Mouse (Mus musculus) embryonic fibroblast, embryonic 13.5 days (primary cell): ENCODE measurements around the gene Rapgefl1. TPM values are rescaled to one million over a fixed set of nuclear protein-coding genes. Genes with fewer than 3 reads are reported as not detected.

ENCODE experiments used
- H3K27ac ChIP-seq: 2 replicates; pipeline ENCODE4 v1.5.1; 2012; ENCODE audit warnings: low read length, control low read depth, inconsistent platforms; ENCODE audit not compliant: insufficient read depth
- H3K4me1 ChIP-seq: 2 replicates; pipeline ENCODE4 v1.6.1; 2011; ENCODE audit warnings: low read length; ENCODE audit not compliant: control insufficient read depth, insufficient read depth
- H3K4me3 ChIP-seq: 2 replicates; pipeline ENCODE4 v1.5.1; 2011; ENCODE audit warnings: mild to moderate bottlenecking, control low read depth, low read length; ENCODE audit not compliant: insufficient read depth
- CTCF ChIP-seq: IDR thresholded peaks from 2 replicates; pipeline ENCODE4 v1.5.1; 2011; ENCODE audit warnings: mild to moderate bottlenecking, control low read depth, low read length, moderate library complexity, borderline replicate concordance; ENCODE audit not compliant: insufficient read depth
- POLR2A ChIP-seq: IDR thresholded peaks from 2 replicates; pipeline ENCODE4 v1.6.1; 2011; ENCODE audit warnings: low read depth, mild to moderate bottlenecking, control low read depth, low read length, moderate library complexity
- polyA plus RNA-seq: library from polyadenylated mRNA; stranded (reverse); fragments of >200 nt; gene quantifications from 2 replicates; pipeline ENCODE4 v1.2.4, GENCODE M21; 2011; ENCODE audit warnings: low read depth; ENCODE audit not compliant: missing spikeins, insufficient read length

The Rapgefl1 gene
- polyA plus RNA-seq, 1 experiment: 2.0 TPM

DNA sequence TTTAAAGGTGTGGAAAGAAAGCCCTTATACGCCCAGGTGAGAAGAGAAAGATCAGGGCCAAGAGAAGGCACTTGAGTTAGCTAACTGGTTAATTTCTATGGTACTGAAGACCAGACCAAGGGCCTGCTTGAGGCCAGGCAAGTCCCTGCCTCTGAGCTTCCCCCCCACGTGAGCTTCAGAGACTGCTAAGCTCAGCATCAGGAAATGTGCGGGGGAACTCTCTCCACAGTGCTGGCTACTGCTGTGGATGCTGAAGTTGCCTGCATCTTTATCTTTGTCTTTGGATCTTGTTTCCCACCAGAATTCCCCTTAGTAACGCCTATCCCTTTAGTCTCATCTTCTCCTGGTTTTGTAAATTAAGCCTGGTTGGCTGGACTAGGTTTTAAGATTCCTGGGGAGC lies 34.8 kb downstream of the Rapgefl1 start:
- TF ChIP-seq POLR2A: no peak
- no peak for TF ChIP-seq CTCF

DNA sequence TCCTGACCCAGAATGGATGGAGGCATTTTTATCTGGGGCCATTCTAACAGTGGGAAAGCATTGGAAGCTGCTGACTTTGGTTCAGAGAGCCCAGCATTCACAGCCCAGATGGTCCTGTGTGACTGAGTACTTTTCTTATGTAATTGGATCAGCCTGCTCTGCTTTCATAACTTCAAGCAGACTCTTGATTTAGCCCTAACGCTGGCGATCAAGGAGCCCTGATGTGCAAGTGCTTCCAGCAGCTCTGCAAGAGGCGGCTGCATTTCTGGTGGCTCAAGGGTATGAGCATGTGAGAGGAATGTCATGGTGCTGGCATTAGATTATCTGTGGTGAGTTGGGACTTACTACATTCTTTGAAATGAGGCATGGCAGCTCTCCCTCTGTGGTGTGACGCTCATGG lies 35.5 kb downstream of the Rapgefl1 start:
- Histone ChIP-seq H3K27ac (0 out of 2 replicates have a peak overlapping the region, but pooled peaks have one; percentile 1), H3K4me3 (no peak overlapping the region), H3K4me1 (no peaks in the 10 kb centered on the region; the same call in 1 of the 2 replicates)
- TF ChIP-seq CTCF: no peak
- no peak for TF ChIP-seq POLR2A

More for the DNA sequence above, 34.8 kb downstream of the Rapgefl1 start:
- Histone ChIP-seq H3K27ac (0 out of 2 replicates have a peak overlapping the region, but pooled peaks have one; percentile 1), H3K4me3 (no peak overlapping the region), H3K4me1 (no peaks in the 10 kb centered on the region; the same call in 1 of the 2 replicates)

DNA sequence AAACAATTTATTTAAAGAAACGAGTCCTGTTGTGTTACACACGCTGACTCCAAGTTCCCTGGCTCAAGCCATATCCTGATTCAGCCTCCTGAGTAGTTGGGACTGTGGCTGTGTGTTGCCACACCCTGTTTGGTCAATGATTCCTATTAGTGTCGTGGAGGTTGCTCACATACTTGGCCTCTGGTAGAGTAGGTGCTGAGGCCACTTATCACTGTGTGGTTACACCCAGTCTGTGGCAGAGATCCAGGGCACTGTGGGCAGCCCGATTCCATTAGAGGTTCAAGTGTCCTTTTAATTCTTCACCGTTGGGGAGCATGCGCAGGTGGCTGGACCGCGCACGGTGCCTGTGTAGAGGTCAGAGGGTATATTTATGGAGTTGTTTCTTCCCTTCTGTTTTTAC lies 37.3 kb downstream of the Rapgefl1 start:
- no peaks in the 10 kb centered on the region; the same call in 1 of the 2 replicates for H3K4me1 ChIP-seq
- no peak overlapping the region for H3K4me3 ChIP-seq
- H3K27ac ChIP-seq: no peak overlapping the region
- TF ChIP-seq CTCF: no peak
- TF ChIP-seq POLR2A: no peak

DNA sequence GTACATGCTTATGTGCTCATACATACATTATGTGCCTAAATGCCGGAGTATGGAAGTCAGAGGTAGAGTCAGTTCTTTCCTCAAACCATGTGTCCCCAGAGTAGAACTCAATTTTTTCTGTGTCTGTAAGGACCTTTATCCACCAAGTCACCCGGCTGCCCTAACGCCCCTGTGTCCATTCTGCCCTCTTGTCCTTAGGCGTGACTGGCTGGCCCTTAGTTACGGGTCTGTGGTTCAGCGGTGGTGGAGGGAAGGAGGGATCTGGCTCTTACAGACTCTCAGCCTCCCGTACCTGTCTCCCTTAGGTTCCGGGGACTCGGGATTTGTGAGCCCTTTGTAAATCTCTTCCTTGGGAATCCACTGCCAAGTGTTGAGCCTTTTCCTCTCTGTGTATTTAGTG lies 40.4 kb downstream of the Rapgefl1 start:
- H3K4me1 ChIP-seq: no peaks in the 10 kb centered on the region; the same call in 1 of the 2 replicates
- H3K4me3 ChIP-seq: no peak overlapping the region
- H3K27ac ChIP-seq: no peak overlapping the region
- no peak for TF ChIP-seq POLR2A
- no peak for TF ChIP-seq CTCF

GRCm38 (mm10) chr11:98887703-98888102 lies 51.1 kb downstream of the Rapgefl1 start:
- no peak overlapping the region for H3K27ac ChIP-seq
- no peaks in the 10 kb centered on the region for H3K4me1 ChIP-seq
- no peak overlapping the region for H3K4me3 ChIP-seq
- no peak for TF ChIP-seq CTCF
- no peak for TF ChIP-seq POLR2A

- Histone ChIP-seq H3K27ac (no peak overlapping the region), H3K4me1 (no peaks in the 10 kb centered on the region), H3K4me3 (no peak overlapping the region)
- no peak for TF ChIP-seq CTCF
- no peak for TF ChIP-seq POLR2A
Measured at GRCm38 (mm10) chr11:98889077-98889476, 52.5 kb downstream of the Rapgefl1 start.

DNA sequence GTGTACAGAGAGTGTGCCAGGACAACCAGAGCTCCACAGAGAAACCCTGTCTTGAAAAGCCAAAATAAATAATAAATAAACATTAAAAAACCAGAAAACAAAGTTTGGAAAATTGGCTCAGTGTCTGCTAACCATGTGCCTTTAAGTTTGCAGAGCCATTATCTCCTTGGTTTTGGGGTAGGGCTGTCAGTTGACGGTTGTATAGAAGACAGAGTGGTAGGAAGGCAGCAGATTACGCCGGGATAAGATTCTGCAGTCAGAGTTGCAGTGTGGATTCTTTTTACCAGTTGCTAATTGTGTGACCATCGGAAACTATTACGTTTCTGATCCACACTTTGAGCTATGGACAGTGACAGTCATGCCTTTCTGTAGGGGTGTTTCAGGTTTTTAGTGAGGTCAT lies 53.4 kb downstream of the Rapgefl1 start:
- Histone ChIP-seq H3K4me1 (no peaks in the 10 kb centered on the region), H3K27ac (no peak overlapping the region), H3K4me3 (no peak overlapping the region)
- no peak for TF ChIP-seq POLR2A

DNA sequence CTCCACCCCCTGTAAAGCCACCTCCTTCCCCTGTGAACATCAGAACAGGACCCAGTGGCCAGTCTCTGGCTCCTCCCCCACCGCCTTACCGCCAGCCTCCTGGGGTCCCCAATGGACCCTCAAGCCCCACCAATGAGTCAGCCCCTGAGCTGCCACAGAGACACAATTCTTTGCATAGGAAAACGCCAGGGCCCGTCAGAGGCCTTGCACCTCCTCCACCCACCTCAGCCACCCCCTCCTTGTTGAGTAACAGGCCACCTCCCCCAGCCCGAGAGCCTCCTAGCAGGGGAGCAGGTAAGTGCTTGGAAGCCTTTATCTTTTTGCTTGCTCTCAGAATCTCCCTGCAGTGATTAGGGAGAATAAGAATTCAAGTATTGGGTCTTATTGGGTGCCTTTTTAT lies 55.8 kb downstream of the Rapgefl1 start:
- Histone ChIP-seq H3K4me3 (no peak overlapping the region), H3K27ac (no peak overlapping the region), H3K4me1 (no peaks in the 10 kb centered on the region)
- TF ChIP-seq POLR2A (no peak), CTCF (no peak)

DNA sequence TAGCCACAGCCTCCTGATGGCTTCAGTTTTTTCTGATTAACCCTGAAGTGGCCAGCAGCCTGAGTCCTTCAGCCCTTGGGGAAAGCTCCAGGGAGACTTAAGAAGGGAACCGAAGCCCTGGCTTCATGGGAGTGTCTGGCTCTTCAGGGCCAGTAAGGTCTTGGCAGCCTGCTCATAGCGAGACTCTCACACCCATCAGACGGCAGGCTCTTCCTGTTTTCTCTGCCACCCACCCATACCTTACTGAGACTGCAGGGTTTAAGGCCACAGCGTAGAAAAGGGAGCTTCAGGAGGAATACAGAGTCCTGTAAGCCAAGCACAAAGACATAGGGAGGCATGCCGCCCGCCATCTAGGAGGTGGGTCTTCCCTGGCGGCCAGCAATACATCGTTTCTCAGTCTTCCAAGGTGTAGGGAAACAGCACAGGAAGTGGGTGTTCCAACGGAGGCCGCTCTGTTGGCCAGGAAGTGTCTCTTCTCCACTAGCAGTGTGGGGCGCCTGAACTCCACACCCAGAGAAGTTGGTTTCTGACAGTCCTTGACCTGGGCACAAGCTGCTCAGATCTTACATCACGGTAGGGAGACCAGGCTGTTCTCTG lies 64.0 kb downstream of the Rapgefl1 start:
- Histone ChIP-seq H3K4me3 (no peak overlapping the region), H3K4me1 (no peaks in the 10 kb centered on the region)
- no peak for TF ChIP-seq POLR2A
- no peak for TF ChIP-seq CTCF

DNA sequence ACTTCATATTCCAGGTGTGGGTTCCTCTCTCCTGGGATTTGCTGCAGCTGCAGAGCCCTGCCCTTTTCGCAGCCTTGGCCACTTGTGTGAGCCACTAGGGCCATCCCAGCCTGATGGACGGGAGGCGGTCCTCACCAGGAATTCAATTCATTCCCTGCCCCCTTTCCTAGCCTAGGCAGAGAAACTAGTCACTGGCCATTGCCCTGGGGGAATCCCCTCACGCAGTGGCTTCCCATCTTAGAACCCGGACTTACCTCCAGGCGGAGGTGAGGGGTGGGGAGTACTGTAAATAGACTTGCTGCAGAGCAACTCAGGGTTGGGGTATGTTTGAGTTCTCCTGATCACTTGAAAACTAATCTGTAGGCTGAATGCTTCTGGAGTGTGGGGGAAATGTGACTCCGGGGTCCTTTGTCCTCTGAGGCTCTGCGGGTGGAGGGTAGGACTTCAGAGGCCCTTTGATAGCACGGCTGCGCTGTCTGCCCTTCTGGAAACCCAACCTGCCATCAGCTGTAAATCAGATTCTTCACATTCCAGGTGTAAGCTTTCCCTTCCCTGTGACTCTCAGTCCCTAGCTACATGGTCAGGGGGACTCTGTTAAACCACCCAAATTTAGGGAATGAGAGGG lies 66.1 kb downstream of the Rapgefl1 start:
- no peak for TF ChIP-seq POLR2A
- no peak for TF ChIP-seq CTCF
- H3K4me1 ChIP-seq: no peaks in the 10 kb centered on the region
- H3K27ac ChIP-seq: no peak overlapping the region
- no peak overlapping the region for H3K4me3 ChIP-seq

More for the DNA sequence above, 64.0 kb downstream of the Rapgefl1 start:
- H3K27ac ChIP-seq: no peak overlapping the region

Other genes with a start within 250 kb of the Rapgefl1 start
- 47.7 and 51.9 TPM in 2 replicates for gene Ormdl3, start 249.4 kb upstream of the Rapgefl1 start, polyA plus RNA-seq
- gene Lrrc3c, start 238.5 kb upstream of the Rapgefl1 start, polyA plus RNA-seq: not detected in 2 replicates
- gene Gm12355, start 211.1 kb upstream of the Rapgefl1 start, polyA plus RNA-seq: 7.2 and 8.9 TPM in 2 replicates
- not detected in 2 replicates for gene Gsdma3, start 210.4 kb upstream of the Rapgefl1 start, polyA plus RNA-seq
- not detected in 2 replicates for gene Gsdma2, start 190.0 kb upstream of the Rapgefl1 start, polyA plus RNA-seq
- not detected in 2 replicates for gene Gsdma, start 172.4 kb upstream of the Rapgefl1 start, polyA plus RNA-seq
- 86.7 and 91.8 TPM in 2 replicates for gene Psmd3, start 154.2 kb upstream of the Rapgefl1 start, polyA plus RNA-seq
- 0.35 TPM in 1 of 2 replicates, not detected in the other for gene Csf3, start 135.5 kb upstream of the Rapgefl1 start, polyA plus RNA-seq
- gene Med24, start 107.3 kb upstream of the Rapgefl1 start, polyA plus RNA-seq: 50.1 and 58.1 TPM in 2 replicates
- gene Thra, start 96.1 kb upstream of the Rapgefl1 start, polyA plus RNA-seq: 66.0 and 83.9 TPM in 2 replicates
- gene Nr1d1, start 61.5 kb upstream of the Rapgefl1 start, polyA plus RNA-seq: 18.7 and 23.7 TPM in 2 replicates
- 77.7 and 83.8 TPM in 2 replicates for gene Msl1, start 41.3 kb upstream of the Rapgefl1 start, polyA plus RNA-seq
- gene Casc3, start 31.9 kb upstream of the Rapgefl1 start, polyA plus RNA-seq: 29.7 and 36.7 TPM in 2 replicates
- 10.7 and 11.4 TPM in 2 replicates for gene Wipf2, start 26.9 kb downstream of the Rapgefl1 start, polyA plus RNA-seq
- 7.4 and 11.8 TPM in 2 replicates for gene Cdc6, start 71.0 kb downstream of the Rapgefl1 start, polyA plus RNA-seq
- 26.8 and 28.2 TPM in 2 replicates for gene Rara, start 91.0 kb downstream of the Rapgefl1 start, polyA plus RNA-seq
- not detected in 2 replicates for gene Gjd3, start 146.2 kb downstream of the Rapgefl1 start, polyA plus RNA-seq
- 141 and 227 TPM in 2 replicates for gene Top2a, start 187.4 kb downstream of the Rapgefl1 start, polyA plus RNA-seq
- gene Igfbp4, start 204.5 kb downstream of the Rapgefl1 start, polyA plus RNA-seq: 212 and 419 TPM in 2 replicates